Mouse (Mus musculus): Measurements from ENCODE around the gene Evi5.

The Evi5 gene

GRCm38 (mm10) chr5:107708124-107708797 lies 166.6 kb downstream of the Evi5 start:
- DNase-seq (ENCODE audit: low spot score in 2 of 2): no peak

DNA sequence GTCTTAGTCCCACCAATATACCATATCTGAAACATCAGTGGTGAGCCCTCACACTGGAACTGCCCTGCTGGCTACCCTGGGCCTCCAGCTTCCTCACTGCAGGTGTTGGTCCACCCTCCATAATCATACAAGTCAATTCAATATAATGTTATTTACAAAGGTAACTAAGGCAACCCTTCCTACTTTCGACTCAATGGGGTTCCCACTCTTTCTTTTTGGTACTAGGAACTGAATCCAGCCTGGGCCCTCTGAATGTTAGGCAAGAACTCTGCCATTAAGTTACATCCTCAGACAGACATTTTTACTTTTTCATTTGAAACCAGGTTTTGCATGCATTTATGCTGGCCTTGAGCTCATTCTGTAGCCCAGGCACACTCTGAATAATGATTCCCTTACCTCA lies 168.6 kb downstream of the Evi5 start:
- no peak for DNase-seq (ENCODE audit: low spot score in 2 of 2)

DNA sequence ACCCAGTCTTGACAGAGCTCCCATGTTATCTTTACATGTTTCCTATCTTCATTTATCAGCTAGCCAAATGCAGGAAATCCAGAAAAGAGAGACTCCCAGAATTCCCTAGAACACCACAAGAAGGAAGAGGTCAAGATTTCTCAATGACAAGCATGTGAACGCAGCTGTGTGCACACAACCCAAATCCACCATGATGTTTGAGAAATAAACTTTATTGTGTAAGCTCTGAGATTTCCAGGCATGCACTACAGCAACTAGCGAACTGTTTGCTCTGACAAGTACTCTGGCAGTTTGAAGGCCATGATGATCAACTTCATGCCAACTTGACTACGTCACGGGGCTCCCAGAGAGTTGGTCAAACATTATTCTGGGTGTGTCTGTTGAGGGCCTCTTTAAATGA lies 169.2 kb downstream of the Evi5 start:
- no peak for DNase-seq (ENCODE audit: low spot score in 2 of 2)

- DNase-seq (ENCODE audit: low spot score in 2 of 2): no peak
Observed at GRCm38 (mm10) chr5:107703207-107703763, 171.6 kb downstream of the Evi5 start.

DNA sequence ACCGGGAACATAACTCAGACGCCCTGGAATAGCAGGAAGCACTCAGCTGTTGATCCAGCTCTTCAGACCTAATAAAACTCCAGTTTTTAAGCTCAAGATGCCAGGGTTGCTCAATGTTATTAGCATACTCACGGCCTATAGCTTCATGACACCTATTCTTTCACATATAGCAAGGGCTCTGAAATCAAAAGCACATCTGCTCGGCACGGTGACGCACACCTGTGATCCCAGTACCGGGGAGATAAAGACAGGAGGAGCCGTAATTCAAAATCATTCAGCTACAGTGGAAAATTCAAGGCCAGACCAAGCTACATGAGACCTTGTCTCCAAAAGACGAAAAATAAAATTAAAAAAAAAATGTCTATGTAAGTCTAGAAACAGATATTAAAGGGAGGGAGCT lies 173.2 kb downstream of the Evi5 start:
- DNase-seq (ENCODE audit: low spot score in 2 of 2): no peak

DNA sequence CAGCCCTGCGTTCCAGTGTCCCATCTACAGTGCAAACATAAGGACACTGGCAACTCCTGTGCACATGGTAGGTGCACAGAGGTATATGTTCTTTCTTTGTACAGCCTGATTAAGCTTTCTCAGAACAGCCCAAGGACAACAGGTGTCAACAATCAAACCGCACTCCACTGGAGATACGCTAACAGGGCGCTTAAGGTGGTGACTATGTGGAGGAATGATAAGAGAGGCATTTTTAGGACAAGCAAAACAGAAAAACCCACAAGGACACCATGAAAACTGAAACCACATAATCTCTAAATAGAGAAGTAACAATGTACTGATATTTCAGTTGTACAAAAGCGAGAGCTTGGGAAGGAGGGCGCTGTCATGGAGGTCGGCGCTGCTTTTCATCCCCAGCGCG lies 174.0 kb downstream of the Evi5 start:
- no peak for DNase-seq (ENCODE audit: low spot score in 2 of 2)

DNA sequence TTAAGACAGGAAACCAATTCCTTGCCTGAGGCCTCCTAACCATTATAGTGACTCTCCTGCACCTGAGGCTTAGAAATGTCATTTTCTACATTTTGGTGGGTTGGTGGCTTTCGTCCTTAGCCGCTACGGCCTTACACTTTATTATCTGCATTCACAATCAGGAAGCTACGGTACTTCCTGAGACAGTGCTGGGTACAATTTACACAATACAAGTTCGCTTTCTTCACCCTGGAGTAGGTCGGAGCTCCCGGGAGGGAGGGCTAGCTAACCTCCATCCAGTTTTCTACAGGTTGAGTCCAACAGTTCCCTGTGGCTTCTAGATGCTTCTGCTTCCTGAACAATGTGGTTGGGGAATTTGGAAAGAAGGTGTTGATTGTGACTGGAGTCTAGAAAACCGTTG lies 176.0 kb downstream of the Evi5 start:
- no peak for DNase-seq (ENCODE audit: low spot score in 2 of 2)

DNA sequence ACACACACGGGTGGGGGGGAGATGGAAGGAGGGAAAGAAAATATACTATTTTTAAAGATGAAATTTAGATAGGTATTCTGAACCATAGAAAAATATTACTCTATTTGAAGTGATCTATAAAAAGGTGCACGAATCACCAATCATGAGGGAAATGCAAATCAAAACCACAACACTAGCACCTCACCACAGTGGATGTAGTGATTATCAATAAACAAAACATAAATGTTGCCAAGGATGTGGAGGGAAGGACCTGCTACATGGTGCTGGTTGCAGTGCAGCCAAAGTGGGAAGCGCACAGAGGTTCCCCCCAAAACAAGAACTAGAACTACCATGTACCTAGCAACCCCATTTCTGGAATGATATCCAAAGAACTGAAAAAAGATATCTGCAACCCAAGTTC lies 179.9 kb downstream of the Evi5 start:
- no peak for DNase-seq (ENCODE audit: low spot score in 2 of 2)

Measured in frontal cortex, postnatal 25 days (tissue).